Mouse (Mus musculus) stomach, postnatal 0 days (tissue): ENCODE measurements around the gene Akt2. TPM values are rescaled to one million over a fixed set of nuclear protein-coding genes. Genes with fewer than 3 reads are reported as not detected.

Experiments
- ATAC-seq: fragments of 200-750 bp; cut with Nextera tagmentation; 2 replicates; pipeline ENCODE4 v1.8.0; 2017; ENCODE audit not compliant: low FRiP score, low TSS enrichment
- DNase-seq: peaks from one replicate; pipeline ENCODE4 v3.0.0-alpha.2; 2016; ENCODE audit warnings: low spot score
- H3K27ac ChIP-seq: fragments of 300-500 bp; sonication (generic); replicated peaks from 2 replicates; pipeline ENCODE4 v1.5.1; 2014; ENCODE audit warnings: mild to moderate bottlenecking, control low read depth
- H3K27me3 ChIP-seq: fragments of 300-500 bp; sonication (generic); 2 replicates; pipeline ENCODE4 v1.6.1; 2014; ENCODE audit warnings: low read length; ENCODE audit not compliant: control insufficient read depth, insufficient read depth
- H3K36me3 ChIP-seq: fragments of 300-500 bp; sonication (generic); 2 replicates; pipeline ENCODE4 v1.6.1; 2014; ENCODE audit warnings: low read length, mixed read lengths; ENCODE audit not compliant: control insufficient read depth, insufficient read depth
- H3K4me1 ChIP-seq: fragments of 300-500 bp; sonication (generic); replicated peaks from 2 replicates; pipeline ENCODE4 v1.6.1; 2014; ENCODE audit warnings: antibody characterized with exemption; ENCODE audit not compliant: control insufficient read depth, insufficient read depth
- H3K4me2 ChIP-seq: fragments of 300-500 bp; sonication (generic); replicated peaks from 2 replicates; pipeline ENCODE4 v1.6.1; 2014; ENCODE audit warnings: low read depth, mild to moderate bottlenecking, control low read depth, moderate library complexity
- H3K4me3 ChIP-seq: fragments of 300-500 bp; sonication (generic); 2 replicates; pipeline ENCODE4 v1.5.1; 2014; ENCODE audit warnings: low read depth, low read length, control low read depth
- H3K9ac ChIP-seq: fragments of 300-500 bp; sonication (generic); 2 replicates; pipeline ENCODE4 v1.6.1; 2014; ENCODE audit warnings: mild to moderate bottlenecking, low read length, control low read depth, mixed read lengths
- H3K9me3 ChIP-seq: fragments of 300-500 bp; sonication (generic); 2 replicates; pipeline ENCODE4 v1.6.1; 2016; ENCODE audit warnings: low read length; ENCODE audit not compliant: control insufficient read depth
- CTCF ChIP-seq: IDR thresholded peaks from 2 replicates; pipeline ENCODE4 v1.5.1; 2016; ENCODE audit warnings: antibody characterized with exemption, low read depth, mild to moderate bottlenecking, moderate library complexity
- EP300 ChIP-seq: optimal IDR thresholded peaks from 2 replicates; pipeline ENCODE3; 2016; ENCODE audit warnings: antibody characterized with exemption
- whole genome bisulfite sequencing: fragments of 180-500 bp; shearing (Covaris S2); extraction: QIAGEN DNeasy Blood & Tissue Kit; methylation state at CpG from one replicate; pipeline ENCODE4 v1.1.7; 2014; 5-methylcytosine and 5-hydroxymethylcytosine counted together
- polyA plus RNA-seq: library from polyadenylated mRNA; unstranded; fragments of >200 nt; fragmentation: Nextera tagmentation; extraction: Ambion mirVana; gene quantifications from 2 replicates; pipeline ENCODE4 v1.2.1, GENCODE M21; 2015

Gene Akt2
- polyA plus RNA-seq, 1 experiment from 2014 or later, result 42.6 TPM

DNA sequence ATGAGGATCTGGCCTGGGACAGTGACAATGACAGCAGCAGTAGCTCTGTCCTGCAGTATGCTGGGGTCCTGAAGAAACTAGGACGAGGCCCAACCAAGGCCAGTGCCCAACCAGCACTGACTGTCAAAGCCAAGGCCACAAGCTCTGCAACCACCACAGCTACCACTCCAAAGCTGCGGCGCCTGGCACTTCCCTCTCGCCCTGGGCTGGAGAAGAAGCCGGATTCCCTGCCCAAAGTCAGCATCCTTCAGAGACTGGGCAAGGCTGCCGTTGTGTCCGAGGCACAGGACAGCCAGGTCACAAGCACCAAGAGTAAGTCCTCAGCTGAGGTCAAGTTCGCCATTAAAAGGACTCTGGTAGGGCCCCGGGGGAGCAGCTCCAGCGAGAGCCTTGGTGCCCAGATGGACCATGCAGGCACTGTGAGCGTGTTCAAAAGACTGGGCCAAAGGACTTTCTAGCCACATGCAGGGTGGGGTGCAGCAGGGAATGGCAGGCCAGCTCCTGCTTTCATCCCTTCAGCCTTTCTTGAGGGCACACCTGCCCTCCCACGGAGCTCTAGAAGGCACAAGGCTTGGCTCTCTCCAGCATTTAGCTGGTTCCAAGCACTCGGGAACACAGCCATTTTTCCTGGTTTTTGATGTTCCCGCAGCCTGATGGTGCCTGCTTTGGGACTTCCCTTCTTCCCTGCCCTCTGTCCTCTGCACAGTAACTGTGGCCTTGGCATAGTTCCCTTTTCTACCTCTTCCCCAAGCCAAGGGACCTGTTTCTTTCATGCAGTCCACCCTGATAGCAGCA lies 10.8 kb upstream of the Akt2 start:
- Histone ChIP-seq H3K4me3 (no peak overlapping the region), H3K9ac (no peak overlapping the region), H3K36me3 (peaks cover 23% of the 10 kb centered on the region; the same call in 1 of the 2 replicates), H3K4me1 (no peaks in the 10 kb centered on the region), H3K27me3 (no peaks in the 10 kb centered on the region), H3K9me3 (no peaks in the 10 kb centered on the region), H3K27ac (no peak overlapping the region), H3K4me2 (no peak overlapping the region)
- no peak for DNase-seq
- WGBS, result 89% methylated on average over 14 of the region's 14 CpGs
- no peak for ATAC-seq
- TF ChIP-seq CTCF (no peak), EP300 (no peak)

DNA sequence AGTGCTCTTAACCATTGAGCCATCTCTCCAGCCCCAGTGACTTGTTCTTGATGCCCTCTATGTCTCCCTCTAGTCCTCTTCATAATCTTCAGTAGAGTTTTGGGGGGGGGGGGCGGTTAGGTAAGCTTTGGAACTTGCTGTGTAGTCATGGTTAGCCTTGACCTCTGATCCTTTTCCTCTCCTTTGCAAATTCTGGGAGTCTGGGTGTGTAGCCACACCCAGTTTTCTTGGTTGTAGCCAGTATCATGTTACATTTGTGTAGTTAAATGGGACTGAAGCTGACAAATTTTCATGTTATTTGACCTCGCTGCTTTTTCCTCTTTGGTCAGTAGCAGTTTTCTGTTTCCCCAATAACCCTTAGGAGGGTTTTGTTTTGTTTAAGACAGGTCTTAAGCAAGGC lies 4.5 kb upstream of the Akt2 start:
- Histone ChIP-seq H3K27ac (no peak overlapping the region; the same call in 1 of the 2 replicates), H3K4me2 (no peak overlapping the region), H3K9ac (no peak overlapping the region), H3K4me1 (no peaks in the 10 kb centered on the region), H3K4me3 (no peak overlapping the region), H3K9me3 (no peaks in the 10 kb centered on the region), H3K27me3 (no peaks in the 10 kb centered on the region), H3K36me3 (peaks cover 2% of the 10 kb centered on the region; the same call in 1 of the 2 replicates)
- WGBS, result 64% methylated on average over 2 of the region's 2 CpGs
- TF ChIP-seq EP300, result no peak
- no peak for TF ChIP-seq CTCF
- ATAC-seq, result no peak
- DNase-seq, result no peak

DNA sequence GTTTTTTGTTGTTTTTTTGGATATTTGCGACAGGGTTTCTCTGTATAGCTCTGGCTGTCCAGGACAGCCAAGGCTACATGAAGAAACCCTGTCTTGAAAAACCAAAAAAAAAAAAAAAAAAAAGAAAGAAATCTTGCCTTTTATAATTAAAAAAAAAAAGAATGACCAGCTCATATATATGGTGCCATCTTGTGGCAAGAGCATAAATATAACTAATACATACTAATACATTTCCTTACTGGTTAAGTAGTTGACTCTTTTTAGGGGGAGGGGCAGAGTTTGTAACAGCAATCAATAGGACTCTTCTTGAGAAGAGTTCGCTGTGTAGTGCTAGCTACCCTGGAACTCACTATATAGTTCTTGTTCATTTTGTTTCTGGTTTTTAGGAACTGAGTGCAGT lies 3.6 kb upstream of the Akt2 start:
- Histone ChIP-seq H3K4me2 (no peak overlapping the region), H3K27ac (no peak overlapping the region), H3K4me3 (no peak overlapping the region), H3K9me3 (no peaks in the 10 kb centered on the region), H3K9ac (no peak overlapping the region), H3K27me3 (no peaks in the 10 kb centered on the region), H3K36me3 (no peaks in the 10 kb centered on the region; the same call in 1 of the 2 replicates), H3K4me1 (no peaks in the 10 kb centered on the region)
- DNase-seq (no peak), ATAC-seq (no peak)
- no peak for TF ChIP-seq EP300
- TF ChIP-seq CTCF, result peak; percentile 56
- 86% methylated on average over 2 of the region's 2 CpGs for WGBS

DNA sequence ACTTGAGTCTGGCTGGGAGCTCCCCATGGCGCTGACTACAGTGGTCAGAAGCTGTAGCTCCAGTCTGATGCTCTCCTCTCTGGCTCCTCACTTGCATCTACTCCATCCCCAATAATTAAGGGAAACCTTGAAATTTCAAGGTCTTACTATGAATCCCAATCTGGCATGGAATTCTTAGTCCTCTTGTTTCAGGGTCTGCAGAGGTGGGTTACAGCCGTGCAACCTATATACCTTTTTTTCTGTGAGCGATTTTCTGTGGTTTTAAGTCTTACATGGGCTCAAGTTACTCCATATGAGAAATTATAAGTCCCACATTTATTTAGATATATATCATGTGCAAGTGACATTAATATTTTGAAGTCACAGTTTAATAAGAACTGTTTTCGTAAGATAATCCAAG lies 1.3 kb upstream of the Akt2 start:
- WGBS, result 96% methylated on average over 4 of the region's 4 CpGs
- TF ChIP-seq CTCF, result no peak
- no peak for TF ChIP-seq EP300

DNA sequence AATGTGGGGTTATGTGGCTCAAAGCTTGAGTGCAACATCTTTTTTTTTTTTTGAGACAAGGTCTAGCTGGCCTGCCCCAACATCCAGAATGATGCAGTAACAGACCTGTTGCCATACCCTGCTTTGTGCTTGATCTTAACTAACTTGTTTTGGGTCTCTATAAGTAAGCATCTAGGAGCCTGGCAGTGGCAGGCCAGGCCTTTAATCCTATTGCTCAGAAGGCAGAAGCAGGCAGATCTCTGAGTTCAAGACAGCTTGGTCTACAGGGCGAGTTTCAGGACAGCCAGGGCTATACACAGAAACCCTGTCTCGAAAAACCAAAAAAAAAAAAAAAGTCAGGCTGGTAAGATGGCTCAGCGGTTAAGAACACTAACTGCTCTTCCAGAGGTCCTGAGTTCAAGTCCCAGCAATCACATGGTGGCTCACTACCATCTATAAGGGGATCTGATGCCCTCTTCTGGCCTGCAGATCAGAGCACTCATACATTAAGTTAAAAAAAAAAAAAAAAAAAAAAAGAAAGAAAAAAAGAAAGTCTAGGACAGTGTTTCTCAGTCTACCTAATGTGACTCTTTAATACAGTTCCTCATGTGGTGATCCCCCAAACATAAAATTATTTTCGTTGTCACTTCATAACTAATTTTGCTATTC lies 662 bp upstream of the Akt2 start:
- Histone ChIP-seq H3K36me3 (no peaks in the 10 kb centered on the region), H3K9ac (peak overlapping the region; percentile 53), H3K27ac (peak overlapping the region; percentile 99), H3K4me1 (no peaks in the 10 kb centered on the region), H3K9me3 (no peaks in the 10 kb centered on the region), H3K4me3 (peak overlapping the region; percentile 76), H3K27me3 (no peaks in the 10 kb centered on the region), H3K4me2 (peak overlapping the region; percentile 44)
- WGBS, result 56% methylated on average over 4 of the region's 4 CpGs
- DNase-seq (no peak), ATAC-seq (no peak)
- TF ChIP-seq CTCF (peak; percentile 47), EP300 (no peak)

More for the DNA sequence above, 1.3 kb upstream of the Akt2 start:
- no peak overlapping the region for H3K4me2 ChIP-seq
- ATAC-seq (no peak), DNase-seq (no peak)
- H3K27ac ChIP-seq, result no peak overlapping the region
- H3K9me3 ChIP-seq, result no peaks in the 10 kb centered on the region
- no peak overlapping the region for H3K4me3 ChIP-seq
- no peaks in the 10 kb centered on the region for H3K36me3 ChIP-seq
- H3K9ac ChIP-seq, result no peak overlapping the region
- H3K4me1 ChIP-seq, result no peaks in the 10 kb centered on the region
- H3K27me3 ChIP-seq, result no peaks in the 10 kb centered on the region
